Mouse (Mus musculus): ENCODE results near the gene Mrpl20. TPM values are rescaled to one million over a fixed set of nuclear protein-coding genes. Genes with fewer than 3 reads are reported as not detected.

The Mrpl20 gene
- polyA plus RNA-seq, 1 experiment from 2014 or later: 253 TPM

- H3K36me3 ChIP-seq: no peaks in the 10 kb centered on the region; the same call in 1 of the 2 replicates
- H3K27me3 ChIP-seq: peaks cover 22% of the 10 kb centered on the region
- WGBS: 68% methylated on average over 8 of the region's 8 CpGs
- no peak overlapping the region for H3K4me2 ChIP-seq
- no peak overlapping the region; the same call in 1 of the 2 replicates for H3K9ac ChIP-seq
- H3K9me3 ChIP-seq: no peaks in the 10 kb centered on the region
- ATAC-seq (ENCODE audit: low FRiP score): no peak
- H3K4me1 ChIP-seq (replicated peaks): peaks cover 35% of the 10 kb centered on the region
- no peak overlapping the region for H3K4me3 ChIP-seq
- no peak overlapping the region for H3K27ac ChIP-seq
Measured at GRCm38 (mm10) chr4:155838187-155839153, 35.8 kb downstream of the Mrpl20 start.

- no peaks in the 10 kb centered on the region for H3K9me3 ChIP-seq
- H3K4me1 ChIP-seq (replicated peaks): peaks cover 26% of the 10 kb centered on the region
- H3K27me3 ChIP-seq: peaks cover 22% of the 10 kb centered on the region
- H3K4me2 ChIP-seq: peak within 1 kb of the TSS; percentile 60
- 0 out of 2 replicates have a peak, but pooled peaks have one; percentile 40 for ATAC-seq (ENCODE audit: low FRiP score)
- H3K27ac ChIP-seq: peak within 1 kb of the TSS; percentile 35; the same call in 1 of the 2 replicates
- H3K36me3 ChIP-seq: no peaks in the 10 kb centered on the region
- H3K4me3 ChIP-seq: peak within 1 kb of the TSS; percentile 36
- H3K9ac ChIP-seq: peak within 1 kb of the TSS; percentile 67
- WGBS: under 1% methylated on average over 16 of the region's 16 CpGs
Measured at GRCm38 (mm10) chr4:155839483-155839910, 36.8 kb downstream of the Mrpl20 start, which contains the start of gene Mxra8. Mxra8 (plus strand) TSS chr4:155839680.

DNA sequence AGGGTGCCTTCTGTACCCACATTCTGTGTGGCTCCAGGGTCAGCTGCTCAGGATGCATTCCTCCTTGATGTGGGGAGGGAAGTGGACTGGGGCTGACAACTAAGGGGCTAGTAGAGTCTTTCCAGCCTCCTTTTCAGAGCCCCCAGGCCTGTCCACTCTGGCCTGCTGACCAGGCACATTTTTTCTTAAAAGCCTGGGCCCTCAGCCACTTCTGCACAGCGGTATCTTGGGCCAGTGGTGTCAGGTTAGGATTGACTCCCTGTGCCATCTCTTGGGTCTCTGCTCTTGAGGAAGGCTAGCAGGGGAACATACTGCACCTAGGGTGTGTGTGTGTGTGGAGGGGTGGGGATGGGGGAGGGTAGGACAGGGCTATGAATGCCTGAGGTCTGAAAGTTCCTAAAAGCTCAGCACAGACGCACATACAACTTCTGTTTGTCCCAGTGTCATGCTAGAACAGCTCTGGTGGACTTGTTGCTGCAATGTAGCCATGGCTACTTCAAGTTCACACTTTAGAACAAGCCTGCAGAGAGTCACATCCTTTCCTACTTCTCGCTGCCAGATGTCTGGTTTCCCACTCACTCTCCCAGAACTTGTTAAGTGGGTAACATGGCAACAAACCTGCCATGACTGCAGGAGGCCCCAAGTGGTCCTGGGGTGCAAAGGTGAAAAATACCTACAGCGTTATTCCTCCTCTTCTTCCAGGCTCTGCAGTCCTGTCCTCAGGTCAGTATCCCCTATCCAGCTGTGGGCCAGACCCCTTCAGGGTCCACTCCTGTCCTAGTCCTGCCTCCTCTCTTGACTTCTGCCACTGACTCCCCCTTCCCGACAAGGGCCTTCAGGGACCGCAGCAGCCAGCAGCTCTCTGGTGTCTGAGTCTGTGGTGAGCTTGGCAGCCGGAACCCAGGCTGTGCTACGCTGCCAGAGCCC lies 37.7 kb downstream of the Mrpl20 start:
- H3K4me1 ChIP-seq (replicated peaks): peaks cover 26% of the 10 kb centered on the region
- H3K36me3 ChIP-seq: no peaks in the 10 kb centered on the region
- peak overlapping the region; percentile 36 for H3K4me3 ChIP-seq
- H3K9ac ChIP-seq: peak overlapping the region; percentile 67
- peak overlapping the region; percentile 60 for H3K4me2 ChIP-seq
- no peak for ATAC-seq (ENCODE audit: low FRiP score)
- peak overlapping the region; percentile 35; the same call in 1 of the 2 replicates for H3K27ac ChIP-seq
- peaks cover 22% of the 10 kb centered on the region for H3K27me3 ChIP-seq
- WGBS: 7% methylated on average over 8 of the region's 8 CpGs
- no peaks in the 10 kb centered on the region for H3K9me3 ChIP-seq

GRCm38 (mm10) chr4:155841003-155841454 lies 38.4 kb downstream of the Mrpl20 start:
- H3K27me3 ChIP-seq: peaks cover 22% of the 10 kb centered on the region
- H3K9ac ChIP-seq: peak overlapping the region; percentile 67
- peak overlapping the region; percentile 60 for H3K4me2 ChIP-seq
- ATAC-seq (ENCODE audit: low FRiP score): peak; percentile 32; the same call in 1 of the 2 replicates
- H3K4me1 ChIP-seq (replicated peaks): peaks cover 30% of the 10 kb centered on the region
- H3K36me3 ChIP-seq: no peaks in the 10 kb centered on the region
- H3K9me3 ChIP-seq: no peaks in the 10 kb centered on the region
- WGBS: under 1% methylated on average over 32 of the region's 32 CpGs
- H3K4me3 ChIP-seq: peak overlapping the region; percentile 36
- no peak overlapping the region for H3K27ac ChIP-seq

DNA sequence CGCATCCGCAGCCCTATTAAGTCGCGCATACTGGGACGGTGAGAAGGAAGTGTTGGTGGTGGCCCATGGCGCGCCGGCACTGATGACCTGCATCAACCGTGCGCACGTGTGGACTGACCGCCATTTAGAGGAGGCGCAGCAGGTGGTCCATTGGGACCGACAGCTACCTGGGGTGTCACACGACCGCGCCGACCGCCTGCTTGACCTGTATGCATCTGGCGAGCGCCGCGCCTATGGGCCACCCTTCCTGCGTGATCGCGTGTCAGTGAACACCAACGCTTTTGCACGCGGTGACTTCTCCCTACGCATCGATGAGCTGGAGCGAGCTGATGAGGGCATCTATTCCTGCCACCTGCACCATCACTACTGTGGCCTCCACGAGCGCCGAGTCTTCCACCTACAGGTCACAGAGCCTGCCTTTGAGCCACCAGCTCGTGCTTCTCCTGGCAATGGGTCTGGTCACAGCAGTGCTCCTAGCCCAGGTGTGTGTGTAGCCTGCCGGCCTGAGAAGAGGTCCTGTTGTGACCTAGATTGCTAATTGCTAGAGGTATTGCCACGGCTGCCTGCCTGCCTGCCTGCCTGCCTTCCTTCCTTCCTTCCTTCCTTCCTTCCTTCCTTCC lies 39.1 kb downstream of the Mrpl20 start:
- ATAC-seq (ENCODE audit: low FRiP score): no peak
- H3K4me2 ChIP-seq: peak overlapping the region; percentile 60
- 0 out of 2 replicates have a peak overlapping the region, but pooled peaks have one; percentile 8 for H3K9ac ChIP-seq
- H3K4me3 ChIP-seq: peak overlapping the region; percentile 36; the same call in 1 of the 2 replicates
- 35% methylated on average over 38 of the region's 38 CpGs for WGBS
- peaks cover 22% of the 10 kb centered on the region for H3K27me3 ChIP-seq
- no peaks in the 10 kb centered on the region for H3K9me3 ChIP-seq
- peaks cover 36% of the 10 kb centered on the region for H3K4me1 ChIP-seq (replicated peaks)
- H3K27ac ChIP-seq: no peak overlapping the region
- no peaks in the 10 kb centered on the region for H3K36me3 ChIP-seq

- Histone ChIP-seq H3K27me3 (peaks cover 22% of the 10 kb centered on the region), H3K27ac (no peak overlapping the region), H3K4me3 (no peak overlapping the region), H3K4me2 (no peak overlapping the region), H3K4me1 (replicated peaks) (peaks cover 43% of the 10 kb centered on the region), H3K9ac (no peak overlapping the region), H3K36me3 (no peaks in the 10 kb centered on the region), H3K9me3 (no peaks in the 10 kb centered on the region)
- ATAC-seq (ENCODE audit: low FRiP score): no peak
- 94% methylated on average over 5 of the region's 5 CpGs for WGBS
Measured at GRCm38 (mm10) chr4:155843231-155843630, 40.6 kb downstream of the Mrpl20 start.

DNA sequence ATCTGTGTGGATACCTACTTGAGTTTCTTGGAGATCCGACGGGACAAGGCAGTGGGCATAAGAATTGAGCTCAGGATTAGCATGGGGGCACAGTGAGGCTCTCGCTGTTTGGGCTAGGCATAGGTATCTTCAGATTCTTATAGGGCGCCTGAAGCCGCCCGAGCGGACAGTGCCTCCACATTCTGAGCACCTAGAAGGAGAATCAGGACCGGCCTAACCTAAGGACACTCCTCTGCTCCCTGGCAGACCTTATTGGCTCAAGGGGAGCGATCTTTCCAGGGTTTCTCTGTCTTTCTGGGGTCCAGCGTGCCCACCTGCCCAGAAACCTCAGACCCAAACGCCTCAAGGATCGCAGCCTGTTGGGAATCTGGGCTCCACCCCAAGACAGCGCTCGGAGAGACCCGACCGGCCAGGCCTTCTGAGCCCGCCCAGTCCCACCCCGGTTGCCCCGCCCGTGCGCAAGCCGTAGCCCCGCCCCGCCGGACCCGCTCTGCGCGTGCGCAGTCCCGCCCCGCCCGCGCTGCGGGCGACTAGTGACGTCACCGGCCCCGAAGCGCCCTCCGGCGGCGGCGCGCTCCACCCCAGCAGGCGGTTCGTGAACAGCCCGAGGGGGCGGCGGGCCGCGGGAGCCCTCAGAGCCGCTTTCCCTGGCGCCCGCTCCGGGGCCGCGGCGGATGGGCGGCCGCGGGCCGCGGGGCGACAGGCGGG lies 44.3 kb downstream of the Mrpl20 start, which contains the start of gene Dvl1:
Gene Dvl1 (plus strand): TSS at position 532 of the 708 bp plus-strand sequence.
- Histone ChIP-seq H3K36me3 (no peaks in the 10 kb centered on the region), H3K27me3 (peaks cover 5% of the 10 kb centered on the region), H3K27ac (peak within 1 kb of the TSS; percentile 90), H3K4me1 (replicated peaks) (peaks cover 54% of the 10 kb centered on the region), H3K4me2 (peak within 1 kb of the TSS; percentile 97), H3K9me3 (no peaks in the 10 kb centered on the region), H3K9ac (peak within 1 kb of the TSS; percentile 95), H3K4me3 (peak within 1 kb of the TSS; percentile 92)
- WGBS: 3% methylated on average over 51 of the region's 65 CpGs
- peak; percentile 87 for ATAC-seq (ENCODE audit: low FRiP score)

GRCm38 (mm10) chr4:155847591-155848352 lies 45.1 kb downstream of the Mrpl20 start:
- H3K4me1 ChIP-seq (replicated peaks): peaks cover 60% of the 10 kb centered on the region
- peak overlapping the region; percentile 92 for H3K4me3 ChIP-seq
- H3K36me3 ChIP-seq: no peaks in the 10 kb centered on the region; the same call in 1 of the 2 replicates
- peak overlapping the region; percentile 90 for H3K27ac ChIP-seq
- peak overlapping the region; percentile 97 for H3K4me2 ChIP-seq
- peaks cover under 1% of the 10 kb centered on the region; the same call in 1 of the 2 replicates for H3K27me3 ChIP-seq
- peak overlapping the region; percentile 95 for H3K9ac ChIP-seq
- 1% methylated on average over 57 of the region's 69 CpGs for WGBS
- ATAC-seq (ENCODE audit: low FRiP score): peak; percentile 55
- H3K9me3 ChIP-seq: no peaks in the 10 kb centered on the region

- Histone ChIP-seq H3K9ac (peak overlapping the region; percentile 95), H3K4me2 (peak overlapping the region; percentile 97), H3K27me3 (no peaks in the 10 kb centered on the region), H3K27ac (no peak overlapping the region), H3K4me1 (replicated peaks) (peaks cover 60% of the 10 kb centered on the region), H3K36me3 (peaks cover 7% of the 10 kb centered on the region), H3K9me3 (no peaks in the 10 kb centered on the region), H3K4me3 (peak overlapping the region; percentile 92)
- ATAC-seq (ENCODE audit: low FRiP score): no peak
- 59% methylated on average over 7 of the region's 7 CpGs for WGBS
Measured at GRCm38 (mm10) chr4:155848434-155849095, 45.9 kb downstream of the Mrpl20 start.

DNA sequence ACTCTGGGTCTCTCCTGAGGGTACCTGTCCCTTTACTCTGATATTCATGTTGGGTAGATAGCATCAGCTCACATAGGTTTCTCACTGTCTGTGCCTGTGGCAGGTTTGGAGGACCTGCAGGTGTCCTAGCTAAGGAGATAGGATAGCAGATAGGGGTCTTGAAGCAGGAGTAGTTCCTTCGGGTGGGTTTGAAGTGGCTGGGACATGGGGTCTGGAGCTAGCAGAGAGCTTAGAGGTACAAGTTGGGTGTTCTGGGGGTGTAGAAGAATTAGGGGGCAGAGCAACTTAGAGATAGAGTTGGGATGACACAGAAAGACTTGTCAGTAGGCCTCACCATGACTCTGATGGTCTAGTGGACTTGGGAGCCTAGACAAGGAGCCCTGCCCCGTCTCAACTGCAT lies 46.7 kb downstream of the Mrpl20 start:
- Histone ChIP-seq H3K27ac (no peak overlapping the region), H3K9ac (peak overlapping the region; percentile 95), H3K4me2 (peak overlapping the region; percentile 97), H3K9me3 (no peaks in the 10 kb centered on the region), H3K4me1 (replicated peaks) (peaks cover 60% of the 10 kb centered on the region), H3K27me3 (no peaks in the 10 kb centered on the region), H3K36me3 (peaks cover 15% of the 10 kb centered on the region), H3K4me3 (peak overlapping the region; percentile 92; the same call in 1 of the 2 replicates)
- 93% methylated on average over 2 of the region's 2 CpGs for WGBS
- no peak for ATAC-seq (ENCODE audit: low FRiP score)
